Mouse (Mus musculus) urinary bladder, postnatal 10 days (tissue): ENCODE measurements around the gene Opa3.

Experiments used
- DNase-seq: peaks from one replicate; pipeline ENCODE4 v3.0.0; 2022; ENCODE audit warnings: low spot score

Opa3 gene

GRCm38 (mm10) chr7:19214940-19215339, 13.2 kb upstream of the Opa3 start:
- no peak for DNase-seq

- DNase-seq, result no peak
Observed at GRCm38 (mm10) chr7:19217492-19217891, 10.6 kb upstream of the Opa3 start.

- no peak for DNase-seq
Observed at GRCm38 (mm10) chr7:19217944-19218343, 10.2 kb upstream of the Opa3 start.

- DNase-seq, result no peak
Observed at GRCm38 (mm10) chr7:19220061-19220460, 8.1 kb upstream of the Opa3 start.

- DNase-seq, result no peak
Observed at GRCm38 (mm10) chr7:19222189-19222588, 5.9 kb upstream of the Opa3 start.

- DNase-seq, result no peak
Observed at GRCm38 (mm10) chr7:19222875-19223274, 5.3 kb upstream of the Opa3 start.

- DNase-seq, result no peak
Observed at GRCm38 (mm10) chr7:19224933-19225332, 3.2 kb upstream of the Opa3 start.

- no peak for DNase-seq
Observed at GRCm38 (mm10) chr7:19226817-19227797, 1.0 kb upstream of the Opa3 start.

GRCm38 (mm10) chr7:19228793-19229148, 637 bp downstream of the Opa3 start:
- DNase-seq, result no peak

GRCm38 (mm10) chr7:19229404-19229803, 1.3 kb downstream of the Opa3 start:
- no peak for DNase-seq

- DNase-seq, result no peak
Observed at GRCm38 (mm10) chr7:19230041-19230580, 2.0 kb downstream of the Opa3 start.

- no peak for DNase-seq
Observed at GRCm38 (mm10) chr7:19230899-19231298, 2.8 kb downstream of the Opa3 start.

- DNase-seq, result no peak
Observed at GRCm38 (mm10) chr7:19231849-19232248, 3.7 kb downstream of the Opa3 start.

- no peak for DNase-seq
Observed at GRCm38 (mm10) chr7:19234652-19235051, 6.5 kb downstream of the Opa3 start.

GRCm38 (mm10) chr7:19235092-19235671, 7.0 kb downstream of the Opa3 start:
- DNase-seq, result no peak

- DNase-seq, result no peak
Observed at GRCm38 (mm10) chr7:19236411-19236810, 8.3 kb downstream of the Opa3 start.

- no peak for DNase-seq
Observed at GRCm38 (mm10) chr7:19238344-19238743, 10.2 kb downstream of the Opa3 start.

GRCm38 (mm10) chr7:19239423-19239822, 11.3 kb downstream of the Opa3 start:
- peak; percentile 61 for DNase-seq

GRCm38 (mm10) chr7:19239986-19240385, 11.9 kb downstream of the Opa3 start:
- no peak for DNase-seq

- DNase-seq, result no peak
Observed at GRCm38 (mm10) chr7:19240905-19241463, 12.8 kb downstream of the Opa3 start.

- DNase-seq, result no peak
Observed at GRCm38 (mm10) chr7:19242005-19242404, 13.9 kb downstream of the Opa3 start.

GRCm38 (mm10) chr7:19243858-19244257, 15.7 kb downstream of the Opa3 start:
- no peak for DNase-seq

- DNase-seq, result no peak
Observed at GRCm38 (mm10) chr7:19245083-19245482, 16.9 kb downstream of the Opa3 start.
